Mouse (Mus musculus) limb, embryonic 15.5 days (tissue): ENCODE measurements around the gene H2-D1. TPM values are rescaled to one million over a fixed set of nuclear protein-coding genes. Genes with fewer than 3 reads are reported as not detected.

Experiments used
- ATAC-seq: fragments of 200-750 bp; cut with Nextera tagmentation; 2 replicates; pipeline ENCODE4 v1.8.0; 2017; ENCODE audit warnings: low read depth, moderate TSS enrichment; ENCODE audit not compliant: insufficient number of reproducible peaks, low FRiP score, low TSS enrichment
- H3K27ac ChIP-seq: fragments of 300-500 bp; sonication (generic); 2 replicates; pipeline ENCODE4 v1.5.1; 2015; ENCODE audit warnings: moderate library complexity, mild to moderate bottlenecking, inconsistent platforms
- H3K27me3 ChIP-seq: fragments of 300-500 bp; sonication (generic); 2 replicates; pipeline ENCODE4 v1.6.1; 2015; ENCODE audit warnings: inconsistent platforms
- H3K36me3 ChIP-seq: fragments of 300-500 bp; sonication (generic); 2 replicates; pipeline ENCODE4 v1.6.1; 2015; ENCODE audit warnings: inconsistent platforms
- H3K4me1 ChIP-seq: fragments of 300-500 bp; sonication (generic); 2 replicates; pipeline ENCODE4 v1.6.1; 2015; ENCODE audit warnings: inconsistent platforms
- H3K4me2 ChIP-seq: fragments of 300-500 bp; sonication (generic); 2 replicates; pipeline ENCODE4 v1.6.1; 2015; ENCODE audit warnings: mild to moderate bottlenecking, inconsistent platforms
- H3K4me3 ChIP-seq: fragments of 300-500 bp; sonication (generic); 2 replicates; pipeline ENCODE4 v1.5.1; 2015; ENCODE audit warnings: mild to moderate bottlenecking, inconsistent platforms
- H3K9ac ChIP-seq: fragments of 300-500 bp; sonication (generic); 2 replicates; pipeline ENCODE4 v1.6.1; 2015; ENCODE audit warnings: inconsistent platforms
- H3K9me3 ChIP-seq: fragments of 300-500 bp; sonication (generic); 2 replicates; pipeline ENCODE4 v1.6.1; 2016; ENCODE audit warnings: inconsistent platforms
- WGBS: fragments of 180-500 bp; shearing (Covaris S2); methylation state at CpG from one replicate; pipeline ENCODE4 v1.1.7; 2015; 5-methylcytosine and 5-hydroxymethylcytosine counted together
- polyA plus RNA-seq: library from polyadenylated mRNA; unstranded; fragments of >200 nt; fragmentation: Nextera tagmentation; extraction: Ambion mirVana; gene quantifications from 2 replicates; pipeline ENCODE4 v1.2.1, GENCODE M21; 2015

The H2-D1 gene
- polyA plus RNA-seq, 1 experiment from 2014 or later, result 84.7 TPM

DNA sequence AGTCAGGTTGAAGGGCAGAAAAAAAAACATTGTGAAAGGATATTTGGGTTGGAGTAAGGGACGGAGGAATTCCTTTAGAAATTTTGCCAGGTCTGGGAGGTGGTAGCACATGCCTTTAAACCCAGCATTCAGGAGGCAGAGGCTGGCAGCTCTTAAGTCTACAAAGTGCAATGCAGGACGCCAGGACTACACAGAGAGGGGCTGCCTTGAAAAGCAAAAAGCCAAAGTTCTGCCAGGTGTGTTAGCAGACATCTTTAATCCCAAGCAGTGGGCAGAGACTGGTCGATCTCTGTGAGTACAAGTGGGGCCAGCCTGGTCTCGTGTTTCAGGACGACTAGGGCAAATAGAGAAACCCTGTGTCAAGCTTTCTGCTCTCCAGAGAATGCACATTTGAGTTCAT lies 10.5 kb upstream of the H2-D1 start:
- no peak overlapping the region for H3K4me3 ChIP-seq
- no peak for ATAC-seq
- peaks cover 71% of the 10 kb centered on the region for H3K36me3 ChIP-seq
- H3K4me2 ChIP-seq, result no peak overlapping the region
- H3K4me1 ChIP-seq, result no peaks in the 10 kb centered on the region
- H3K27ac ChIP-seq, result peak overlapping the region; percentile 18; the same call in 1 of the 2 replicates
- 71% methylated on average over 5 of the region's 5 CpGs for WGBS
- H3K9ac ChIP-seq, result no peak overlapping the region
- H3K27me3 ChIP-seq, result no peaks in the 10 kb centered on the region
- no peaks in the 10 kb centered on the region for H3K9me3 ChIP-seq

DNA sequence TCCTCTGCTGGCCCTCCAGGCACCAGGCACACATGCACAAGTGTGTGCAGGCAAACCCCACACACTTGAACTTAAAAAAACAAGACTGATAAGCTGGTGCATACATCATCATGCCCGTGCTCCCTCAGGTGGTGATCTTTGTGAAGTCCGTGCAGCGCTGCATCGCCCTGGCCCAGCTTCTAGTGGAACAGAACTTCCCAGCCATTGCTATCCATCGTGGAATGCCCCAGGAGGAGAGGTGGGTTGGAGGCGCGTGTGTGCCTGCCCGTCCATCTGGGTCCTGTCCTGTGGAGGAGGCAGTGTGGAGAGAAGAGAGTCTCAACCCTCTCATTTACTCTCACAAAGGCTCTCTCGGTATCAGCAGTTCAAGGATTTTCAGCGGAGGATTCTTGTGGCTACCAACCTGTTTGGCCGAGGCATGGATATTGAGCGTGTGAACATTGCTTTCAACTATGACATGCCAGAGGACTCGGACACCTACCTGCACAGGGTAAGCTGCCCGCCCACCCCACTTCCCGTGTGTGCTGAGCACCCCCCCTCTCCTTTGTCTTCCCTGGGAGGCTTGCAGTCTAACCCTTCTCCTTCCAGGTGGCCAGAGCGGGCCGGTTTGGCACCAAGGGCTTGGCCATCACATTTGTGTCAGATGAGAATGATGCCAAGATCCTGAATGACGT lies 9.8 kb upstream of the H2-D1 start:
- 82% methylated on average over 18 of the region's 18 CpGs for WGBS
- Histone ChIP-seq H3K4me1 (peaks cover 1% of the 10 kb centered on the region; the same call in 1 of the 2 replicates), H3K27ac (no peak overlapping the region), H3K4me2 (no peak overlapping the region), H3K9me3 (no peaks in the 10 kb centered on the region), H3K9ac (no peak overlapping the region), H3K36me3 (peaks cover 63% of the 10 kb centered on the region), H3K27me3 (0 out of 2 replicates have a peak, but pooled peaks cover under 1% of the 10 kb centered on the region), H3K4me3 (no peak overlapping the region)
- ATAC-seq, result no peak

DNA sequence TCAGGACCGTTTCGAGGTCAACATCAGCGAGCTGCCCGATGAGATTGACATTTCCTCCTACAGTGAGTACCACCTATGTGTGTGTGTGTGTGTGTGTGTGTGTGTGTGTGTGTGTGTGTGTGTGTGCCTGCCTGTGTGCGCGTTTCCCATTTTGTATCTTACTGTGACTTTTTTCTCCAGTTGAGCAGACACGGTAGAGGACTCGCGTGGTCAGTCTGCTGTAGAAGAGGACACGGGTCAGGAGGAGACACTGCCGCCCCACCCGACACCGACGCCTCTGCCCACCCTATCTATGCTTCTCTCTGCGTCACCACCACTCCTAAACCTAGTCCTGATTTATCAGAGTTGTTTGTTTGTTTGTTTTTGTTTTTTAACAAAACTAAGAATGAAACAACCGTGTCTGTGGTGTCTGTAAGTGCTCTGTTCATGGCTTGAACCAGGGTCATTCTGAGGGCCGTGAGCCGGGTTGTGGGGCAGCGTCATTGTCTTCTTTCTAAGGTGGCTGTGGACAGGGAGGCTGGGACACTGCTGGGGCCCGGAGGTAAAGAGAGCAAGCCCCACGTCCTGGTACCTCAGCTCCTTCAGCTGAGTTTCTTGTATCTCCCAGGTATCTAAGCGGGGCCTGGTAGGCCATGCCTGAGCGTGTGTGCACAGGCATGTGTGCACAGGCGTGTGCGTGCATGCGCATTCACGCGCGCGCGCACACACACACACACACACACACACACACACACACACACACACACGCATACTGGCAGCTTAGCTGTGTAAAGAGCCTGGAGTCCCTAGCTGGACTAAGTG lies 9.0 kb upstream of the H2-D1 start:
- Histone ChIP-seq H3K9me3 (no peaks in the 10 kb centered on the region), H3K36me3 (peaks cover 56% of the 10 kb centered on the region), H3K4me1 (peaks cover 5% of the 10 kb centered on the region; the same call in 1 of the 2 replicates), H3K4me2 (no peak overlapping the region), H3K27ac (no peak overlapping the region), H3K9ac (no peak overlapping the region), H3K4me3 (no peak overlapping the region), H3K27me3 (0 out of 2 replicates have a peak, but pooled peaks cover 3% of the 10 kb centered on the region)
- WGBS, result 88% methylated on average over 32 of the region's 32 CpGs
- ATAC-seq, result 0 out of 2 replicates have a peak, but pooled peaks have one; percentile 11

DNA sequence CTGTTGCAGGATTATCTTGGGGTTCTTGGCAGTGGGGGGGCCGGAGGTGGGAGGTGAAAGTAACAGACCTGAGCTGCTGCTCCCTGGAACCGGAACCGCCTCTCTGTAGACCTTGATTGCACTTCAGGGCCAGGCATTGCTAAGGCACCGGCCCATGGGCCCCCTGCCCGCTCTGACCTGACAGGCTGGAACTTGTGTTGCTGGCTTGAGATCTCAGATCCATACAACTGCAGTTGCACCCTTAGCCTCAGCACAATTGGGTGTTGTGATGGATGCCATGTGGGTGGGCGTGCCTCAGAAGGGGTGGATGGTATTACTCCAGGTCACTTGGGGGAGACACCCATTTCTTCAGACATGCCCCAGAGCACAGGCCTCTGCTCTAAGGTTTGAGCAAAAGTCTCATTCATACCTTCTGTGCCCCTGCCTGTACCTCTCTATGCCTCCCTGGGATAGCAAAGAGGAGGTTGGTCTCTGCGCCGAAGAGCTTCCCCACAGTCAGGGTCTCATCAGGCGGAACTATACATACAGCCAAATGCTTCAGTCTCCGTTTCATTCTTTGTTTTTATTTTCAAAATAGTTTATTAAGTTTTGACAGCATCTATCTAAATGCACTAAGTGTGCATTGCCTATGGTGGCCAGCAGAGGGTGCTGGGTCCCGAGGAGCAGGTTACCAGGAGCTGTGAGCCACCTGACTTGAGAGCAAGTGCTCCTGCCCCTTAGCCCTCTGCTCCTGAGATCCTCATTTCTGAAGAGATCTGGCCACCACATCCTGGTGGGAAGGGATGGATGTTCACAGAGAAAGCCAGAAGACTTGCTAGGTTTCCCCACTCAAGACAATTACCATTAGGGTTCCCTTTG lies 8.1 kb upstream of the H2-D1 start:
- WGBS, result 56% methylated on average over 11 of the region's 11 CpGs
- Histone ChIP-seq H3K4me3 (no peak overlapping the region), H3K4me1 (peaks cover 5% of the 10 kb centered on the region; the same call in 1 of the 2 replicates), H3K27me3 (peaks cover 8% of the 10 kb centered on the region; the same call in 1 of the 2 replicates), H3K36me3 (peaks cover 46% of the 10 kb centered on the region), H3K4me2 (no peak overlapping the region), H3K9me3 (no peaks in the 10 kb centered on the region), H3K9ac (no peak overlapping the region), H3K27ac (no peak overlapping the region)
- ATAC-seq, result no peak

DNA sequence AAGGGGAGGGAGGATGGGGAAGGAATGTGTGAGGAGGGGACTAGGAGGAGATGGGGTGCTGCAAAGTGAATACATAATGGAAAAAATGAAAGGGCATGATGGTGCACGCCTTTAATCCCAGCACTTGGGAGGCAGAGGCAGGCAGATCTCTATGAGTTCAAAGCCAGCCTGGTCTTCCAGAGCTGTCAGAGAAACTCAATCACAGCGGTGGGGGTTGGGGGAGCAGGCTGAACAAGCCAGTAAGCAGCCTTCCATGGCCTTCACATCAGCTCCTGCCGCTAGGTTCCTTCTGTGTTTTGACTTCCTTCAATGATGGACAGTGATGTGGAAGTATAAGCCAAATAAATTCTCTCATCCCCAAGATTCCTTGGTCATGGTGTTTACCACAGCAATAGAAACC lies 7.2 kb upstream of the H2-D1 start:
- H3K27ac ChIP-seq, result no peak overlapping the region
- ATAC-seq, result no peak
- no peaks in the 10 kb centered on the region for H3K9me3 ChIP-seq
- H3K27me3 ChIP-seq, result peaks cover 15% of the 10 kb centered on the region; the same call in 1 of the 2 replicates
- no peak overlapping the region for H3K4me3 ChIP-seq
- no peak overlapping the region for H3K4me2 ChIP-seq
- peaks cover 5% of the 10 kb centered on the region; the same call in 1 of the 2 replicates for H3K4me1 ChIP-seq
- peaks cover 37% of the 10 kb centered on the region for H3K36me3 ChIP-seq
- H3K9ac ChIP-seq, result no peak overlapping the region
- WGBS, result 70% methylated on average over 3 of the region's 3 CpGs

DNA sequence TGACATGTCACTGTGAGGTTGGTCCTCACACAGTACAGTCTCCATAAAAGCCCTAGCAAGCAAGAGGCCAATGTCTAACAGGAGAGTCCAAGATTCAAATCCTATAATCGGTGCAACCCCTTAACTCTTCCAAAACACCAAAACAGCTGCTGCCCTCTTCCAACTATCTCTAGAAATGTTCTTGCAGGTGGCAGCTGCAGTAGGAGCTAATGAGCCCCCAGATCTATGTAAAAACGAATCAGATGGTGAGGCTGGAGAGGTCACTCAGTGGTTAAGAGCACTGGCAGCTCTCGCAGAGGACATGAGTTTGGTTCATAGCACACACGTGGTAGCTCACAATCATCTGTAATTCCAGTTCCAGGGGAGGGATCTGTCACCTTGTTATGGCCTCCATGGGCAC lies 6.8 kb upstream of the H2-D1 start:
- Histone ChIP-seq H3K4me1 (peaks cover 5% of the 10 kb centered on the region; the same call in 1 of the 2 replicates), H3K9ac (no peak overlapping the region), H3K27me3 (peaks cover 19% of the 10 kb centered on the region; the same call in 1 of the 2 replicates), H3K36me3 (peaks cover 33% of the 10 kb centered on the region), H3K27ac (no peak overlapping the region), H3K4me2 (no peak overlapping the region), H3K4me3 (no peak overlapping the region), H3K9me3 (no peaks in the 10 kb centered on the region)
- no peak for ATAC-seq
- 42% methylated on average over 4 of the region's 4 CpGs for WGBS

DNA sequence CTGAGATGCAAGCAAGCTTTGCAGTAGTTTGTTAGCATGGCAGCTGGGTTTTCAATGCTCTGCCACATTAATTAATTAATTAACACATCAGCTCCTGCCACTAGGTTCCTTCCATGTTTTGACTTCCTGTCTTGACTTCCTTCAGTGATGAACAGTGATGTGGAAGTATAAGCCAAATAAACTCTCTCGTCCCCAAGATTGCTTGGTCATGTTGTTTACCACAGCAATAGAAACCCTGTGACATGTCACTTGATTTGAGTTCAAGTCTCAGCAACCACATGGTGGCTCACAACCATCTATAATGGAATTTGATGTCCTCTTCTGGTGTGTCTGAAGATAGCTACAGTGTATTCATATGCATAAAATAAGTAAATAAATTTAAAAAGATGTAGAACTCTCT lies 5.2 kb upstream of the H2-D1 start:
- H3K9me3 ChIP-seq, result no peaks in the 10 kb centered on the region
- H3K36me3 ChIP-seq, result peaks cover 19% of the 10 kb centered on the region
- ATAC-seq, result no peak
- no peak overlapping the region for H3K4me3 ChIP-seq
- 81% methylated on average over 1 of the region's 1 CpGs for WGBS
- H3K27ac ChIP-seq, result no peak overlapping the region
- H3K9ac ChIP-seq, result no peak overlapping the region
- peaks cover 35% of the 10 kb centered on the region for H3K27me3 ChIP-seq
- peaks cover 5% of the 10 kb centered on the region; the same call in 1 of the 2 replicates for H3K4me1 ChIP-seq
- no peak overlapping the region for H3K4me2 ChIP-seq

DNA sequence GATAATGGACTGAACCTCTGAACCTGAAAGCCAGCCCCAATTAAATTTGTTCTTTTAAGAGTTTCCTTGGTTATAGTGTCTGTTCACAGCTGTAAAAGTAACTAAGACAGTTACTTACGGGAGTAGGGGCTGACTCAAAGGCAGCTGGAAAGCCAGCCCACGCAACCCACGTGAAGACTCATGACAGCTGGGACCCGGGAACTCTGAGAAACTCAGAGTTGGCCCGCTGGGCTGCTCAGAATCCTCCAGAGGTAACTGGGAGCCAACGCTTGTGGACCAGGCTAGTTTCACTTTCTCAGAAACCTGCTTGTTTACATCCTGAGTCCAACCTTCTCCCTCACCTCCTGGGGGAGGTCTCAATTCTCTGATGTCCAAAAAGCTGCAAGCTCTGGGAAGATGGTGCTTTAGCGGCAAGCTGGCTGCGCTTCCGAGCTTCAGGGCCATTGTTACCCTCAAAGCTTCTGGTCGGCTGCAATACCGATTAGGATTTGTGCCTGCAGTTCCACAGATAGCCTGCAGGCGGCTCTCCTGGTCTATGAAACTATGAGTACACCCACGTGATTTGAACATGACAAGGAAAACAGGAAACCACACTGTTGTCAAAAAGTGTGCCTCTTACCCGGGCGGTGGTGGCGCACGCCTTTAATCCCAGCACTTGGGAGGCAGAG lies 4.6 kb upstream of the H2-D1 start:
- no peak for ATAC-seq
- 11% methylated on average over 17 of the region's 17 CpGs for WGBS
- Histone ChIP-seq H3K4me1 (peaks cover 5% of the 10 kb centered on the region; the same call in 1 of the 2 replicates), H3K4me2 (peak overlapping the region; percentile 36), H3K9ac (no peak overlapping the region), H3K36me3 (peaks cover 13% of the 10 kb centered on the region), H3K4me3 (peak overlapping the region; percentile 25), H3K27me3 (peaks cover 40% of the 10 kb centered on the region), H3K9me3 (no peaks in the 10 kb centered on the region), H3K27ac (no peak overlapping the region)

DNA sequence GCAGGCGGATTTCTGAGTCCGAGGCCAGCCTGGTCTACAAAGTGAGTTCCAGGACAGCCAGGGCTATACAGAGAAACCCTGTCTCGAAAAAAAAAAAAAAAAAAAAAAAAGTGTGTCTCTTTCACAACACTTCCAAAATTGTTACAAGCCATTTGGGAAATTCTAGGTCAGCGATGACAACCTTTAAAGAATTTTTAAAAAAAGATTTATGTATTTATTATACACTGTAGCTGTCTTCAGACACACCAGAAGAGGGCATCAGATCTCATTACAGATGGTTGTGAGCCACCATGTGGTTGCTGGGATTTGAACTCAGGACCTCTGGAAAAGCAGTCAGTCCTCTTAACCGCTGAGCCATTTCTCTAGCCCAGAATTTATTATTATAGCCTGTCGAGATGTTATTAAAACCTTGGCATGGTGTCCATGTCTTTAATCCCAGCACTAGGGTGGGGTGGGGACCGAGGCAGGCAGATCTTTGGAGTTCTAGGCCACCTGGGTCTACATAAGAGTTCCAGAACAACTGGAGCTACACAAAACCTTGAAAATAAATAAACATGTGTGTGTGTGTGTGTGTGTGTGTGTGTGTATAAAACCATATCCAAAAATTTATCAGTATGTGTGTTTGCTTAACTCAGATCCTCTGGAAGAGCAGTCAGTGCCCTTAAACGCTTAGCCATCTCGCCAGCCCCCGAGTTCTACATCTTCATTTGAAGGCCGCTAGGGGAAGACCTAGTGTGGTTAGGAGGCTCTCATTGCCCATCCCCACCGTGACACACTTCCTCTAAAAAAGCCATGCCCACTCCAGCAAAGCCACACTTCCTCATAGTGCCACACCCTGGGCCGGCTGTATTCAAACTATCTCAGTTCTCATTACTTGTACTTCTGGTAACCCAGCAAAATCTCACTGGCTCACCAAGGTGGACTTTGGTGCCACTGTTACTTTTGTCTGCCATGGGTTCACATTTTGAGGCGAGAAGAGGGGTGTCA lies 3.7 kb upstream of the H2-D1 start:
- ATAC-seq, result no peak
- H3K4me3 ChIP-seq, result no peak overlapping the region
- no peak overlapping the region for H3K9ac ChIP-seq
- peaks cover 4% of the 10 kb centered on the region for H3K36me3 ChIP-seq
- peaks cover 12% of the 10 kb centered on the region; the same call in 1 of the 2 replicates for H3K4me1 ChIP-seq
- WGBS, result 59% methylated on average over 14 of the region's 14 CpGs
- H3K9me3 ChIP-seq, result no peaks in the 10 kb centered on the region
- no peak overlapping the region for H3K4me2 ChIP-seq
- H3K27ac ChIP-seq, result no peak overlapping the region
- peaks cover 48% of the 10 kb centered on the region for H3K27me3 ChIP-seq

DNA sequence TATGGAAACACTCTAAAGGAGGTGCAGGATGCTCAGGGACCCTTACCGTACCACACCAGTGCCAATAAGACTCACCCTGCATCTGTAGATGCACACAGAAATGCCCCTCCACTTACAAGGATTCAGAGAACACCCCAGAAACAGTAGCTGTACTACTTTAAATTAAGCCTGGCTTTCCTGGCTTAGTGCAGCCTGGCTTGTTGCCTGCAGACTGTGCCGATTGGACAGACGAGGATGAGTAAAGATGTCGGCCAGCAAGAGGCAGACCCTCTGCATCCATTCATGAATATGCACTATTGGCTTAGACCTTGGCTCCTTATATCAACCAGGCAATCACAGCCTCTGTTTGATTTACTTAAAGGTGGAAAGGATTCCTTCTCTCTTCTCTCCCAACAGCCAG lies 2.9 kb upstream of the H2-D1 start:
- H3K27me3 ChIP-seq, result peaks cover 56% of the 10 kb centered on the region

More for the DNA sequence above, 2.9 kb upstream of the H2-D1 start:
- H3K27ac ChIP-seq, result no peak overlapping the region
- H3K9me3 ChIP-seq, result no peaks in the 10 kb centered on the region
- no peak overlapping the region for H3K4me2 ChIP-seq
- 82% methylated on average over 4 of the region's 4 CpGs for WGBS
- no peaks in the 10 kb centered on the region for H3K36me3 ChIP-seq
- peaks cover 12% of the 10 kb centered on the region; the same call in 1 of the 2 replicates for H3K4me1 ChIP-seq
- no peak overlapping the region for H3K4me3 ChIP-seq
- ATAC-seq, result no peak
- H3K9ac ChIP-seq, result no peak overlapping the region
